Mouse (Mus musculus): Measurements from ENCODE around the gene Ppp1r27.

GRCm38 (mm10) chr11:120520967-120521540 is 29.9 kb downstream of the Ppp1r27 start:
- no peak for TF ChIP-seq CEBPB (IDR thresholded peaks at IDR 0.05; ENCODE audit: low read depth)
- TF ChIP-seq CTCF (IDR thresholded peaks at IDR 0.05; ENCODE audit: control insufficient read depth, insufficient read depth, insufficient read length), result no peak
- no peak for TF ChIP-seq MAX (IDR thresholded peaks at IDR 0.05)
- no peak for TF ChIP-seq USF1 (IDR thresholded peaks at IDR 0.05; ENCODE audit: low read depth)
- no peak for TF ChIP-seq MYOG (IDR thresholded peaks at IDR 0.05; ENCODE audit: control insufficient read depth, extremely low read depth, insufficient read length)
- no peak for TF ChIP-seq MYOD1 (IDR thresholded peaks at IDR 0.05; ENCODE audit: control insufficient read depth, insufficient read length, low read depth)

Data from C2C12 (cell line).